Mouse (Mus musculus) C2C12 (cell line): ENCODE results near the gene Mitf. TPM values are rescaled to one million over a fixed set of nuclear protein-coding genes. Genes with fewer than 3 reads are reported as not detected.

Experiments
- H3K27me3 ChIP-seq: one replicate; pipeline ENCODE4 v1.6.1; 2011; ENCODE audit not compliant: control insufficient read depth, insufficient read depth, insufficient read length
- H3K36me3 ChIP-seq: one replicate; pipeline ENCODE4 v1.6.1; 2011; ENCODE audit not compliant: control insufficient read depth, insufficient read depth
- H3K4me3 ChIP-seq: one replicate; pipeline ENCODE4 v1.5.1; 2011; ENCODE audit warnings: mild to moderate bottlenecking, control low read depth; ENCODE audit not compliant: poor library complexity, insufficient read depth, severe bottlenecking
- H3K79me2 ChIP-seq: one replicate; pipeline ENCODE4 v1.6.1; 2011; ENCODE audit not compliant: control insufficient read depth, insufficient read depth
- H3K79me3 ChIP-seq: one replicate; pipeline ENCODE4 v1.6.1; 2011; ENCODE audit warnings: low read depth, control low read depth
- H3ac ChIP-seq: one replicate; pipeline ENCODE3; 2011; ENCODE audit warnings: low read depth; ENCODE audit not compliant: control insufficient read depth, insufficient read length
- CEBPB ChIP-seq: IDR thresholded peaks from one replicate; pipeline ENCODE4 v1.6.1; 2011; ENCODE audit warnings: low read depth, mild to moderate bottlenecking, control low read depth, moderate library complexity
- CTCF ChIP-seq: IDR thresholded peaks from one replicate; pipeline ENCODE4 v1.5.1; 2011; ENCODE audit not compliant: control insufficient read depth, insufficient read depth, insufficient read length
- FOSL1 ChIP-seq: IDR thresholded peaks from one replicate; pipeline ENCODE4 v1.8.0; 2011; ENCODE audit warnings: mild to moderate bottlenecking, low read length; ENCODE audit not compliant: poor library complexity, insufficient read depth, severe bottlenecking
- MAX ChIP-seq: IDR thresholded peaks from one replicate; pipeline ENCODE4 v1.6.1; 2011; ENCODE audit warnings: mild to moderate bottlenecking, control low read depth
- MYOD1 ChIP-seq: IDR thresholded peaks from one replicate; pipeline ENCODE4 v1.6.1; 2011; ENCODE audit warnings: low read depth; ENCODE audit not compliant: control insufficient read depth, insufficient read length
- MYOG ChIP-seq: IDR thresholded peaks from one replicate; pipeline ENCODE4 v1.6.1; 2011; ENCODE audit not compliant: control insufficient read depth, insufficient read length; ENCODE audit errors: extremely low read depth
- USF1 ChIP-seq: IDR thresholded peaks from one replicate; pipeline ENCODE4 v1.6.1; 2011; ENCODE audit warnings: low read depth, mild to moderate bottlenecking, control low read depth, moderate library complexity
- polyA plus RNA-seq: library from polyadenylated mRNA; unstranded; fragments of >200 nt; fragmentation: generic; extraction: Trizol; gene quantifications from one replicate; pipeline ENCODE4 v1.2.1, GENCODE M21; 2012; ENCODE audit warnings: missing spikeins

The Mitf gene
- polyA plus RNA-seq, 1 experiment: 0.70 TPM

DNA sequence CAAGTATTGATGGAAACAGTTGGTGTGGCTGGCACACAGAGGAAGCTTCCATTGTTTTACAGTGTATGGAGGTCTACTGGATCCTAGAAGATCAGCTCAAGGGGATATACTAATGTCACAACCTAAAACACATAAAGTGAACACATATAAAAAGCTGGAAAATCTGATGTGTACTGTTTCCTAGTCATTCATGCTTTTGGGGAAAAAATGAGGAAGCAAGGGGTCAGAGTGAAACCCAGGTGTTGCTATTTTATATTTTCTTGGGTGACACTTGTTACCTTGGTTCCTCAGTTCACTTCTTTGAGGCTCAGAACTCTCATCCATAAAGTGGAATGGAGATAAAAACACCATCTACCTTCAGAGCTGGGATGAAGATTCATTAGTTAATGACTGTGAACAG, 32.7 kb downstream of the Mitf start:
- no peak for TF ChIP-seq CEBPB
- TF ChIP-seq MYOG: no peak
- TF ChIP-seq FOSL1: no peak
- TF ChIP-seq MAX: no peak
- TF ChIP-seq USF1: no peak
- no peak for TF ChIP-seq MYOD1
- no peak for TF ChIP-seq CTCF
- H3K79me3 ChIP-seq: no peaks in the 10 kb centered on the region
- H3K79me2 ChIP-seq: no peaks in the 10 kb centered on the region
- no peaks in the 10 kb centered on the region for H3K36me3 ChIP-seq
- H3K4me3 ChIP-seq: no peak overlapping the region
- H3ac ChIP-seq: no peak overlapping the region
- no peaks in the 10 kb centered on the region for H3K27me3 ChIP-seq

DNA sequence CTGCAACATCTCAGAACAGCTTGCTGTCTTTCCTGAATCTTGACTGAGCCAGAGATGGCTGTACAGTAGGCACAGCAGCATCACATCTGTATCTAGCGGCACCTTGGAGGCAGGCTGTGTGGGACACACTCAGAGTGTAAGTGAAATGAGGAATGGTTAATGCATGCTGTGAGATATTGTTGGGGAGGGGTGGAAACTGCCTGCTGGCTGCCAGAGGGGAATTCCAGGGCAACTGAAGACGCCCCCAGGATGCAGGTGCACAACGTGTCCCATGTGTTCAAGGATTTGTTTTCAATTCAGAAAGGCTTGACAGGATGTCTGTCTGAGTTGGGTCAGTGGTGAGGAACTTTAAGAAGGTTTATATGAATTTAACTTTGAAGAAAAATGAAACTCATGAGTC, 37.3 kb downstream of the Mitf start:
- Histone ChIP-seq H3ac (no peak overlapping the region), H3K36me3 (no peaks in the 10 kb centered on the region), H3K4me3 (no peak overlapping the region), H3K79me2 (no peaks in the 10 kb centered on the region), H3K79me3 (no peaks in the 10 kb centered on the region), H3K27me3 (no peaks in the 10 kb centered on the region)
- TF ChIP-seq CTCF (no peak), MYOG (no peak), FOSL1 (no peak), MAX (no peak), MYOD1 (no peak), CEBPB (no peak), USF1 (no peak)

DNA sequence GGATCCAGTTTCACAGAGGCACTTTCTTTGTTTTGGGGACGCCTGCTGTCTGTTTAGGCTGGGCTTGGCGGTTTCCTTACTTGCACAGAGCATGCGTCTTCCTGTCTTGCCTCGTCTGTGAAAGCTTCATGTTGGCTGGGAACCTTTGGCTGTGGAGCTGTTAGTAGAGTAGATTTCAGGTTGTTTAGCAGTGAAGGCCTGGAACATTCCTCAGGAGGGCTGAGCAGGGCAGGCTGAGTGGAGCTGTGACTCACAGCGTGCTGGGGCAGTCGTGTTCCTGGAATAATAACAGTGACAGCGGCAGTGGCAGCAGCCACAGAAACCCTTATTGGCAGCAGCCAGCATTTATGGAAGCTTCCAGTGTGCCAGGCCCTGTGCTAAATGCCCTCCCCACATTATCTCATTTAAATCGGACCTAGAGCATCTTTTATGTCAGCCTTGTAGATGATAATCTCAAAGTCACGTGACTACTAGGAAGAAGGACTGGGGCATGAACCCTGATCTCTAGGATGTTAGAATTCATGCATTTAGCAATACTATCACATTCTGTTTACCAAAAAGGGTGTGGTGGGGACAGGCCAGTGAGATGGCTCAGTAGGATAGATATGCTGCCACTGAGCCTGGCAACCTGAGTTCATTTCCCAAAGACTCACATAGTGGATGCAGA, 41.5 kb downstream of the Mitf start:
- no peaks in the 10 kb centered on the region for H3K79me3 ChIP-seq
- no peaks in the 10 kb centered on the region for H3K36me3 ChIP-seq
- H3K79me2 ChIP-seq: no peaks in the 10 kb centered on the region
- H3K27me3 ChIP-seq: no peaks in the 10 kb centered on the region
- TF ChIP-seq MYOD1 (no peak), USF1 (peak; percentile 72), MAX (peak; percentile 39)
- no peak overlapping the region for H3K4me3 ChIP-seq
- no peak overlapping the region for H3ac ChIP-seq

DNA sequence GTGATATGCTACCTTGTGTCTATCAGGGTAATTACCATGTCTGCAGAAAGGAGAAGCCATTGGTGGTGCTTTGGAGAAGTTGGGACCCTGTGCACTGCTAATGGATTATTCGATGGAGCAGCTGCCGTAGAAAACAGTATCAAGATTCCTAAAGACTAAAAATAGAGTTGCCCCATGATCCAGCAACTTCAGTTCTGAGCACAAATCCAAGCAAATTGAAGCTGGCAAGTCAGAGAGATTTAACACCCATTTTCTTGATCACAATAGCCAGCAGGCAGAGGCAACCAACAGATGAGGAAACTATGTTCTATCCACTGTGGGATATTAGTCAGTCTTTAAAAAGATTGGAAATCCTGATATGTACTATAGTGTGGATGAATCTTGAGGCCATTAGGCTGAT, 47.4 kb downstream of the Mitf start:
- Histone ChIP-seq H3K36me3 (no peaks in the 10 kb centered on the region), H3ac (no peak overlapping the region), H3K4me3 (no peak overlapping the region), H3K79me3 (no peaks in the 10 kb centered on the region), H3K79me2 (no peaks in the 10 kb centered on the region), H3K27me3 (no peaks in the 10 kb centered on the region)
- TF ChIP-seq FOSL1: no peak

DNA sequence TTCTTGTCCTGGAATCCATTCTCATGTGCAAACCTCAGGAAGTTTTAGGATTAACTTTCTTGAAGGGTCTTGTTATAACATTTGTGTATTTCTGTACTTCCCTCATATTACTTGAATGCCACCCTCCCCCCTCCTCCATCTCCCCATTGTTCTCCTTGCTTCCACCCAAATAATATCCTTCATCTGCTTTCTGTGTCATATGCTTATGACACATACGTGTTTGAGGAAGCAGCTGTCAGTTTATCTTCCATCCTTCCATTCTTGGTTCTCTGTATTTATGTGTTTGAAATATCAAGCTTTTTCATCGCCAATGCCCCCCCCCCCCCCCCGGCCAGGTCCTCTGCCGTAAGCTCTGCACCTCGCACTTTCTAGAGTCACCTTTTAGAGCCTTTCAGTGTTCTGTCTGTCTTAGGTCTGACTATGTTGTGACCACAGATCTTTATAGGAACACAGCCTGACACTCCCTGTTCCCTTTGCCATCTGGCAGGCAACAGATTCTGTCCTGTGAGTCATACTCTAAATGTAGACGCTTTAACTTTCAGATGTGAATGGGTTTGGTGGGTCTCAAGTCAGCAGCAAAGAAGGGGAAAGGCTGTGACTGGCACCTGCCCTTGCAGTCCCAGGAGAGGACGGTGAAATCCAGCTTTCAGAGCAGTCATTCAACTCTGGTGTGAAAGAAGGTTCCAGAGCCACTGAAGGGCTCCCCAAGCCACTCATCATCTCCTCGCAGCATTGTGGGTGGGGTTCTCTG, 48.7 kb downstream of the Mitf start:
- H3ac ChIP-seq: no peak overlapping the region
- H3K4me3 ChIP-seq: no peak overlapping the region
- H3K79me3 ChIP-seq: no peaks in the 10 kb centered on the region
- no peaks in the 10 kb centered on the region for H3K27me3 ChIP-seq
- no peaks in the 10 kb centered on the region for H3K36me3 ChIP-seq
- no peaks in the 10 kb centered on the region for H3K79me2 ChIP-seq
- no peak for TF ChIP-seq CEBPB
- TF ChIP-seq MYOD1: peak; percentile 23

DNA sequence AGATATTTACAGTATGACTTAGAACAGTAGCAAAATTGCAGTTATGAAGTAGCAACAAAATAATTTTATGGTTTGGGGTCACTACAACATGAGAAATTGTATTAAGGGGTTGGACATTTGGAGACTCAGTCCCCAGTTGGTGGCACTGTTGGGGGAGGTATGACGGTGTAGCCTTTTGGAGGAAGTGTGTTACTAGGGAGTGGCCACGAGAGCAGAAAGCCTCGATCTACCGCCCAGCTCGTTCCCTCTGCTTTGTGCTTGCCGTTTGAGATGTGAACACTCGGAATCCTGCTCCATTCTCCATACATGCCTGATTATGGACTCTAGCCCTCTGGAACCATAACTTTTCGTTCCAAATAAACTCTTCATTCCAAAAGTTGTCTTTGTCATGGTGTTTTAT, 49.6 kb downstream of the Mitf start:
- H3K79me2 ChIP-seq: no peaks in the 10 kb centered on the region
- no peaks in the 10 kb centered on the region for H3K36me3 ChIP-seq
- H3K79me3 ChIP-seq: no peaks in the 10 kb centered on the region
- no peak overlapping the region for H3ac ChIP-seq
- no peaks in the 10 kb centered on the region for H3K27me3 ChIP-seq
- TF ChIP-seq FOSL1 (no peak), CEBPB (no peak), USF1 (no peak), CTCF (no peak), MYOD1 (no peak), MAX (no peak), MYOG (no peak)
- H3K4me3 ChIP-seq: no peak overlapping the region
